Mouse (Mus musculus) T-helper 1 cell (primary cell): ENCODE measurements around the gene AI661453.

Experiments used
- in situ Hi-C: fragments of 300-600 bp; cut with MboI, MseI; formaldehyde crosslinking; loops from one replicate; pipeline ENCODE4 v1.15.1; 2025; ENCODE audit warnings: high pct_unique_total_duplicates

The AI661453 gene

DNA sequence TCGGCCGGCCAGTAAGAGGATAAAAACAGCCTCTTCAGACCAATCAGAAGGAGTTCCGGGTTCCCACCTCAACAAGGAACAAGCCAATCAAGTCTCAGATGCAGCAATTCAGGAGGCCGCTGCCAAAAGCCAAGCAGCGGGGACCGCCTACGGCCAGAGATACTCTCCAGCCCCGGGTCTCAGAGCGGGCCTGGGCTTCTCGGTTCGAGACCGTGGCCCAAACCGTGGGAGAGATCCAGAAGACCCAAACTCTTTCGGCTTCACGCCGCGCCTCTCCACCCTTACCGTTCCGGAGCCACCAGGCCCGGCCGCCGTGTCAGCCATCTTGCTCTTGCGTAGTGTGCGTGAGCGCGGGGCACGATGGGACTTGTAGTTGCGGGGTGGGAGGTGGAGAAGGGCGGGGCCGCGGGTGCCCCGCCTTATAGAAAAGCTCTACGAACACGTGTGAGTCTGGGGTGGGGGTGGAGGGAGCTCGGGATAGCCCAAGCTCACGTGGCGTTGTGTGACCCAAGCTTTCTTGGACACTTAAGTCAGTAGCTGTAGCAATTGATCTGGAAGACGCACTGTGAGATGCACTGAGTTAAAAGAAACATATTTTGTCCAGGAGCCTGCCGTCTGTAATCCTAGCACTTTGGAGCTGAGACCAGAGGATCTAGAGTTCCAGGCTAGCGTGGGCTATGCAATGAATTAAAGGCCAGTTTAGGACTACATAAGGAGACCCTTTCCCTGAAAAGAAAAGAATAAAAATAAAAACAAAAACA is 65.7 kb downstream of the AI661453 start, which contains the start of gene Taf8:
Gene Taf8 (minus strand): TSS at position 347 of the 761 bp plus-strand sequence.
- in situ Hi-C loops = loop anchor here (25.0 kb wide), 3 partner anchors 910 to 1940 kb away; partner anchors contain the start of genes Gtpbp2, Hsp90ab1, Mad2l1bp and Nfkbie

DNA sequence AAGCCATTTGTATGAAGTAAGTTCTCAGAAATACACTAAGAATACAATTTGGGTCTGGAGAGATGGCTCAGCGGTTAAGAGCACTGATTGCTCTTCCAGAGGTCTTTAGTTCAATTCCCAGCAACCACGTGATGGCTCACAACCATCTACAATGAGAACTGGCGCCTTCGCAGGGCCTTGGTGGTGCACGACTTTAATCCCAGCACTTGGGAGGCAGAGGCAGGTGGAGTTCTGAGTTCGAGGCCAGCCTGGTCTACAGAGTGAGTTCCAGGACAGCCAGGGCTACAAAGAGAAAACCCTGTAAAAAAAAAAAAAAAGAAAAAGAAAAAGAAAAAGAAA is 66.3 kb downstream of the AI661453 start:
- in situ Hi-C loops = loop anchor here (25.0 kb wide), 3 partner anchors 910 to 1940 kb away; partner anchors contain the start of genes Gtpbp2, Hsp90ab1, Mad2l1bp and Nfkbie

DNA sequence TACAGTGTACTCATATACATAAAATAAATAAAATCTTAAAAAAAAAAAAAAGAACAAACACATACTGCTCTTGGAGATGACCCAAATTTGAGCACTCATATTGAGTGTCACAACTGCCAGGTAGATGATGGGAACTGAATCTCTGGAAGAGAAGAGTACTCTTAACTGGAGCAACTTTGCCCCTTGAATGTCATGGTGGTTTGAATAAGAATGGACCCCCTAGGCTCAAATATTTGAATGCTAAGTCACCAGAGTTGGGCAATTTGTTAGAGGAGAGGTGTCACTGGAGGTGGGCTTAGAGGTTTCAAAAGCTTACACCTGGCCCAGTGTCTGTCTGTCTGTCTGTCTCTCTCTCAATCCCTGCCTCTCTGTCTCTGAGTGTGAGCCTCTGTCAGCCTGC is 67.3 kb downstream of the AI661453 start:
- in situ Hi-C loops = loop anchor here (25.0 kb wide), 3 partner anchors 909 to 1941 kb away; partner anchors contain the start of genes Gtpbp2, Hsp90ab1, Mad2l1bp and Nfkbie

DNA sequence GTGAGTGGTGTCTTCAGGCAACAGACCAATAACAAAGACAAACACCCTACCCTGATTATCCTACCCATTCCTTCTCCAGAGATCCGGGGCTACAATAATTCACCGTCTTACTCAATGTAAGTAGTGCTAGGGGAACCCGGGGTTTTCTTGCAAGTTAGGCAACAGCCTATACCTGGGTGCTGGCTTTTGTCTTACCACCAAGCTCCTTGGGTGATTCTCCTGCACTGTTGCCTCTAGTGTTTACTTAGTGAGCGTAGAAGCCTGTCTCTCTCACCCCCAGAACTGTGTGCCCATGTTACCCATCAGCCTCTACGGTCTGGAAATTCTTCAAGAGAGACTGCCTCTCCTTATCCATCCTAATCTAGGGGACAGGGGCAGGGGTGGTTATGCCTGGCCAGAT is 67.8 kb downstream of the AI661453 start:
- in situ Hi-C loops = loop anchor here (25.0 kb wide), 3 partner anchors 908 to 1942 kb away; partner anchors contain the start of genes Gtpbp2, Hsp90ab1, Mad2l1bp and Nfkbie

DNA sequence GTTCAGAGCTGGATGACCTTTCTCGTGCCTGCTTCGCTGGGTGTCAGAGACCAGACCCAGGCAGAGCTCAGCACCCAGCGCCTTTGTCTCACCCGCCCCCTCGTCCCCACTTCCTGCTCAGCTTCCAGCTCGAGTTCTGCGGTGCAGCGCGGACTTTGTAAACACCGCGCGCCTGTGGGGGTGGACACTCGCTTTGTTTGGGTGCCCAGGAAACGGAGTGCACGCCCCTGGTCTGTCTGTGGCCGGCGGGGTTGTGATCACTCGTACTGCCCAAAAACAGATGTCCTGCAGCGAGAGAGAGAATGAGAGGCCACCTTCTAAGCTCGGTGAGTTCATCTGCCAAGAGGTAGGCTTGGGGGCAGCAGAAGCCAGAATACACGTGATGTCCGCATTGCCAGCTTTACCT is 68.5 kb downstream of the AI661453 start, which contains the start of gene Ccnd3:
Gene Ccnd3 (plus strand): TSS at position 111 of the 406 bp plus-strand sequence.
- in situ Hi-C loops = loop anchor here (25.0 kb wide), 3 partner anchors 907 to 1943 kb away; partner anchors contain the start of genes Gtpbp2, Hsp90ab1, Mad2l1bp and Nfkbie

DNA sequence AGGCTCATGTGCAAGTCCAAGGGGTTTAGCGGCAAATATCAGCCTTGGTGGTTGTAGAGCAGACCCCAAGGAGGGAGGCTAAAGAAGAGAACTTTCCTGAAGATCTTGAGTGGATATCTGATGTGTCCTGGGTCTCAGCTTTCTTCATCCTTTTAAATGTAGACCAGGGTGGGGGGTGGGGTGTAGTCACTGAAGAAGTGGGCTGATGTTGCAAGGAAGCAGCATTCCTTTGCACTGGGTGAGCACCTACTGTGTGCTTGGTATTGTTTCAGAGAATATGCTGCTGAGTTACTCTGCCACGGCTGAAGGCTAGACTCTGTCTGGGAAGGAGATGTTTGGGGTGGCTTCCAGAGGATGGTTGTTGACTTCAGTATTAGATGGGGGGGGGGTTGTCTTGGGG is 69.2 kb downstream of the AI661453 start:
- in situ Hi-C loops = loop anchor here (25.0 kb wide), 3 partner anchors 907 to 1943 kb away; partner anchors contain the start of genes Gtpbp2, Hsp90ab1, Mad2l1bp and Nfkbie

DNA sequence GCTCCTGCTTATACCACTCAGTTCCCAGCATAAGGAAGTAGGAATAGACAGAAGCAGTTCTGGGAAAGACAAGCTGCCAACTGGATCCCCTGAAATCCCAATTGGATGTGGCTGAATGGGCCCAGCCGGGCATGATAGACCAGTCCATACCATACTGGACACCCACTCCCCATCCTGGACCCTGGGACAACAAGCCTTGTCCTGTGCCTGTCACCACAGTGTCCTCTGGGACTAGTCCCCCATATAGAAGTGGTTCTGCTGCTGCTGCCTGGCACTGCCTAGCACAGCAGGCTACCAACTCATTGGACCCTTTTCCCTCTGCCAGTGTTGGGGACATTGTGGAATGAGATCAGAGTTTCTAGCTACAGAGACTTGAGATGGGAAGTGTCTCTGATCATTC is 69.6 kb downstream of the AI661453 start:
- in situ Hi-C loops = loop anchor here (25.0 kb wide), 3 partner anchors 906 to 1944 kb away; partner anchors contain the start of genes Gtpbp2, Hsp90ab1, Mad2l1bp and Nfkbie

DNA sequence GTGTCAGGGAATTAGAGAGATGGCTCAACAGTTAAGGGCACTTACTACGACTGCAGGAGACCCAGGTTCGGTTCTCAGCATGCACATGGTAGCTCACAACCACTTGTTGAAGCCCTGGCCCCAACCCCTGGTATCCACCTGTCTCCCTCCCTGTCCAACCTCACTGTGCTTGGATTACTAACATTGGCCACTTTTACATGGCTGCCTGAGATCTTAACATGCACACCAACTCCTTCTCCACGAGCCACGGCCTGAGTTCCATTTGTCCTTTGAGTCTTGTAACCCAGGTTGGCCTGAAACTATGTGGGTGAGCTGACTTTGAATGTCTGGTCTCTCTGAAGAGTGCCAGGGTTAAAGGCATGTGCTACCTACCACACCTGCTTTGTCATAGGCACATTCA is 70.3 kb downstream of the AI661453 start:
- in situ Hi-C loops = loop anchor here (25.0 kb wide), 3 partner anchors 906 to 1944 kb away; partner anchors contain the start of genes Gtpbp2, Hsp90ab1, Mad2l1bp and Nfkbie

DNA sequence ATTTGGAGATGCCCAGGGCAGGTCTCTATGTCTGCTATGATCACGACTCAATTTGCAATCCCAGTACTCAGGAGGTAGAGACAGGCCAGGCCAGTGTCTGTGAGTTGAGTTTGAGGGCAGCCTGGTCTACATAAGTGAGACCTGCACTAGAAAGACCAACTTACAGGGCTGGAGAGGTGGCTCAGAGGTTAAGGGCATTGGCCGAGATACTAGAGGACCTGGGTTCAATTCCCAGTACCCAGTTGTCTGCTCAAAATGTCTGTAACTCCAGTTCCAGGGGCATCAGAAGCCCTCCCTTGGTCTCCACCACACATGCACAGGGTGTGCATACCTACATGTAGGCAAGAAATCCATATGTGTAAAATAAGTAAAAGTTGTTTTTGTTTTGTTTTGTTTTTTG is 71.1 kb downstream of the AI661453 start:
- in situ Hi-C loops = loop anchor here (25.0 kb wide), 3 partner anchors 905 to 1945 kb away; partner anchors contain the start of genes Gtpbp2, Hsp90ab1, Mad2l1bp and Nfkbie

DNA sequence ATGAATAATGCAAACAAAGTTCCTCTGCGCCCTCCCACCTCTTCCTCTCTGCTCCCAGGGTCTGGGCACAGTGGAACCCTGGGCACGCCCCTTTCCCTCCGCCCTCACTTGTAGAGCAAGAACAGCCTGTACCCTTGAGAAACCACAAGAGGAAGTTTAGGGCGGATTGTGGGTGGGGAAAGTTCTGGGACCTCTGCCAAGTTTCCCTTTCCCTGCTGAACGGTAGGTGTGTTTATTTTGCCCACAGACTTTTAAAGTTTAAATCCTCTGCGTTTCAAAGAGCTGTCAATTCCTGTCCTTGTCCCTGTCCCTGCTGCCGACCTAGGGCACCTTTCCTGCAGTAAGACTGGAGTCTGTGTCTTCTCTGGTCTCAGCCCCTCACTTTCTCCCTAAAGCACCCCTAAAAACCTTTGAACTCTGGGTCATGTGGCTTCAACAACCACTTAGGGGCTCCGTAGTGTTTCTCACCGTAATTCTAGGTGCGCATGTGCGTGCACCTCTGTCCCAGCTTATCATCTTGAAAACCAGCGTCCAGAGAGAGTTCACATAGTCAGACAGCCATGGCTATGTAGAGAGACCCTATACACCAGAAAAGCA is 71.7 kb downstream of the AI661453 start:
- in situ Hi-C loops = loop anchor here (25.0 kb wide), 3 partner anchors 904 to 1946 kb away; partner anchors contain the start of genes Gtpbp2, Hsp90ab1, Mad2l1bp and Nfkbie

DNA sequence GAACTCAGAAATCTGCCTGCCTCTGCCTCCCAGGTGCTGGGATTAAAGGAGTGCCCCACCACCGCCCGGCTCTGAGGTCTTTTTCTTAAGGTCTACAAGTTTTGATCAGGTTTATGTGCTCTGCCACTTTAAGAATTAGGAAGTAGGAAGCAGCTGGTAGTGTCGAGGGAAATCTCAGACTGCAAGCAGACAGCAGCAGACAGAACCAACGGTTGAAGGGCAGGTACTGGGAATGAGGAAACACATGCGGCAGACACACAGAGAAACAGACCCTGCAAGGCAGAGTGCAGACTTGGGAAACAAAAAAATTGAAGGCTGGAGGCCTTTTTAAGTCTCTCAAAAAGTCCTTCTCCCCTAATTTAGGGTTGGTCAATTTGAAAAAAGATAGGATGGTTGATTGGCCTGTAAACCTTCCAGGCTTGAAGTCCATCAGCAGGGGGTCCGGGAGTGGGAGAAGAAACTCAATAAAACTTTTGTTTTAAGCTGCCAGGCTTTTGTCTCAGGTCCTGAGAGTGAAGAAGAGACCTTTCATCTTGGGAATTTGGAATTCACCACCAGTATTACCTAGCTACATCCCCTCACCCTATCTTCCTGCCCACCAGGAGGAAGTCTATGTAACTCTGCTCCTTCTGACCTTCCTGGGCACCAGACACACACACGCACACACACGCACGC is 72.8 kb downstream of the AI661453 start:
- in situ Hi-C loops = loop anchor here (25.0 kb wide), 3 partner anchors 903 to 1947 kb away; partner anchors contain the start of genes Gtpbp2, Hsp90ab1, Mad2l1bp and Nfkbie

DNA sequence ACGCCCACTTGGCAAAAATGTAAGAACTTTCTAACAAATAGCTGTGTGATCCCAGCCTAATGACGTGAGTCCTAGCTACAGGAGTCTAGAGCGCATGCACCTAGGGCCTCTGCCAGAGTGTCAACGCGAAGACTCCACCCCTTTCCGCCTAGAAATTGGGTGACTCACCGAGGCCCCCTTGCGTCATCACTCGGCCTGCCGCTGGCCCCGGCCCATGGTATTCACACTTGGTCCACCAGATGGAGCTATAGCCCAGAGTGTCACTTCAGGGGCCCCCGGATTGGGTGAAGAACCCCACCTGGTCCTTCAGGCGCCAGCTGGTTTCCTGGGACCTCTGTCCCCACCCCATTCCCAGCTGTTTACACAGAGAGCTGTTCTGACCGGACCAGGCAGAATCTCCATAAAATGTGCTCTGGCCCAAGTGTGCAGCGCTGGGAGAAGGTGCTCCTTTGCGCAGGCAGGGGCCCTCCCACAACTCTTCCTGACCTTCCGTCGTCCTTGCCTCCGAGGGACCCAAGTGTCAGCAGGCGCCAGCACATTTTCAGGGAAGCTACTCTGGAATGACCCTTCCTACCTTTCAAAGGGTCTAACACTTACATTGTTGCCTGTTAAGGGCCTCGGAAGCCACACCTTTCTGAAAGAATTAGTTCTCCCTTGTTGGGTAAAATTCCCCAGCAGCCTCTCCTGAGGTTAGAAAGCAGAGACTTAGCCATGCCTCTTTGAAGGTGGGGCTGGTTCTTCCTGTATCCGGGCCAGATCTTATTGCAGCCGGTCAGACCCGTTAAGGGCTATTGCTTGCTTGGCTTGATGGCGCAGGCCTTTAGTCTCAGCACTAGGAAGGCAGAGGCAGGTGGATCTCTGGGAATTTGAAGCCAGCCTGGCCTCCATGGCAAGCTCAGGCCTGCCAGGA is 75.0 kb downstream of the AI661453 start:
- in situ Hi-C loops = loop anchor here (5.0 to 25.0 kb wide), 4 partner anchors 86 to 1949 kb away; partner anchors contain the start of genes Gtpbp2, Hsp90ab1, Mad2l1bp and Nfkbie

DNA sequence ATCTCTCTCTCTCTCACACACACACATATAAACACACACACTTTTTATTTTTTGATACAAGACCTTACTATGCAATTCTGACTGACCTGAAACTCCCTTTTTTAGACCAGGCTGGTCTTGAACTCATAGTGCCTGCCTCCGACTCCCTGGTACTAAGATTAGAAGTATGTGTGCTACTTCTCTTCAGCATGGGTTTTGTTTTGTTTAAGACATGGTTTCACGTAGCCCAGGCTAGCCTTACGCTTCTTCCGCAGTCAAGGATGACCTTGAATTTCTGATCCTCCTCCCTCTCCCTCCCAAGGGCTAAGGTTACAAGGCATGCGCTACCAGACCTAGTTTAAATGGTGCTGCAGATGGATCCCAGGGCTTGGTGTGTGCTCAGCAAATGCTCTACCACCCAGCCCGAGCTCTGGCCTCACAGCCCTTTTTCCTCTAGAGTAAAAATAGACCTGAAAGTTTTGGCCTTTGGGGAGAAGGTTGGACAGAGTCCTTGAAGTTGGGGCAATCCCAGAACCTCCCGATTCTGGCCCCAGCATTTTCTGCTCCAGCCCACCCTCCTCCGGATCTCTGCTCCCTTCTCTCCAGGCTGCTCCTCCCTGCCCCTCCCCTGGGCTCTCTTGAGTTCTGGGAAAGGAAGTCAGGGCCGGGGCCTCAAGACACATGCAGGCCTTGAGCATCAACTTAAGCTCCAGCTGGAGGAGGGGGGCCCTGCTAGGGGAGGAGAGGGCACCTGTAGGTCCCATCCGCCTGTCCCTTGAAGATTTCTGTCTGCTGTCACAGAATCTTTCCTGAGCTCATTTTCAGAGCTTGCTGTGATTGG is 76.8 kb downstream of the AI661453 start:
- in situ Hi-C loops = loop anchor here (5.0 to 25.0 kb wide), 4 partner anchors 84 to 1951 kb away; partner anchors contain the start of genes Gtpbp2, Hsp90ab1, Mad2l1bp and Nfkbie

DNA sequence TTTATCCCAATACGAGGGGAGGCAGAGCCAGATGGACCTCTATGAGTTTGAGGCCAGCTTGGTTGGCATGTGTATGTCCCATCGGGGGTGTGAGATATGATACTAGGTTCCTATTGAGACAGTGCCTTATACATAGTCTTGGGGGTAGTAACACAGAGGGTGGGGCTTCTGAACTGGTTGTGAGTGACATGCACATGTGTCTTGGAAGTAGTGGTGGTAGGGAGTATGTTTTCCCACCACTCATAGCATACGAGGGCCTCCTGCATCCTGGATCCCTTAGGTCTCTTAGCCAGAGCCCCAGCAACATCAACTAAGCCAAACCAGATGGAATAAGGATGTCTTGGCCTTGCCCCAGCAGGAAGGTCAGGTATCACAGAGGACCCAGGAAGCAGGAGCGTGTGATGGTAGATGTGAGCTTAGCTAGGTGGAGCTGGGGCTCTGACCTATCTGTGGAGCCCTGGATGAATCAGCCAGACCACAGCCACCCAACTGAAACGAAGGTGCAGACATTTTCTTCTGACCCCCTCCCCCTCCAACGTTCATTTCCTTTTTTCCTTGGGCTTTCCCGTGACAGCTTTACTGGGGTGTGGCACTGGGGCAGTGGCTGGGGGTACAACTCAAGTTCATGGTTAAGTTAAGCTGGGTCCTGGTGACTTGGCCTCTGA is 78.9 kb downstream of the AI661453 start:
- in situ Hi-C loops = loop anchor here (25.0 kb wide), 3 partner anchors 897 to 1953 kb away; partner anchors contain the start of genes Gtpbp2, Hsp90ab1, Mad2l1bp and Nfkbie

DNA sequence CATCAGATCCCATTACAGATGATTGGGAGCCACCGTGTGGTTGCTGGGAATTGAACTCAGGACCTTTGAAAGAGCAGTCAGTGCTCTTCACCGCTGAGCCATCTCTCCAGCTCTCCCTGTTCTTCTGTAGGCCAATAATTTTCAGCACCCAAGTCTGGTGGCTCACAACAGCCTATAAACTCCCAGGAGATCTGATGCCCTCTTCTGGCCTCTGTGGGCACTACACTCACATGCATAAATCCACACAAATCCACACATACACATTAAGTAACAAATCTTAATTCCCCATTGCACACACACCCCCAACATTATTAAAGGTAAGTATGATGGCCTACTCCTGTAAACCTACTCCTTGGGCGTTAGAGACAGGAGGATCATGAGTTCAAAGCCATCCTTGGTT is 79.8 kb downstream of the AI661453 start:
- in situ Hi-C loops = loop anchor here (25.0 kb wide), 3 partner anchors 896 to 1954 kb away; partner anchors contain the start of genes Gtpbp2, Hsp90ab1, Mad2l1bp and Nfkbie

DNA sequence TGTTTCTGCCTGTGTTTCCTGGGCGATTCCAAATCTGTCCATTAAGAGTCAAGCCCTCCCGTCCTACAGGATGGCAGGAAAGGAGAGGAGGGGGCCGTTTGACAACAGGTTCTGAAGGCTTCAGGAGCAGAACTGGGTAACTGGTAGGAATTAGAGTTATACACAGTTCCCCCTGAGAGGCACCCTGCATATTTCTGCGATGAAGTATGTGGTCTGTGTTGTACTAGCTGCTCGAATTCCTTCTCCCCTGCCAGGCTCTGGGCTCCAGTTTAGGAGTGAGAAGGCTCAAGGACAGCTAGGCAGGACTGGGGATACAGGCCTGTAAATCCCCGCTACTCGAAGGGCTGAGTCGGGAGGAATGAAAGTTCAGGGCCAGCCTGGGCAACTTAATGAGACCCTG is 81.8 kb downstream of the AI661453 start:
- in situ Hi-C loops = loop anchor here (25.0 kb wide), 3 partner anchors 894 to 1956 kb away; partner anchors contain the start of genes Gtpbp2, Hsp90ab1, Mad2l1bp and Nfkbie
